Mouse (Mus musculus) ES-E14 (cell line): ENCODE measurements around the gene Olfr749.

Experiments used
- MAFK ChIP-seq: IDR thresholded peaks from 2 replicates; pipeline ENCODE4 v1.6.1; 2014; ENCODE audit warnings: mild to moderate bottlenecking, low read depth, low read length, inconsistent platforms; ENCODE audit not compliant: insufficient read depth
- ZC3H11A ChIP-seq: IDR thresholded peaks from 2 replicates; pipeline ENCODE4 v1.6.1; 2012; ENCODE audit warnings: low read depth, mild to moderate bottlenecking, inconsistent platforms, low read length, borderline replicate concordance

DNA sequence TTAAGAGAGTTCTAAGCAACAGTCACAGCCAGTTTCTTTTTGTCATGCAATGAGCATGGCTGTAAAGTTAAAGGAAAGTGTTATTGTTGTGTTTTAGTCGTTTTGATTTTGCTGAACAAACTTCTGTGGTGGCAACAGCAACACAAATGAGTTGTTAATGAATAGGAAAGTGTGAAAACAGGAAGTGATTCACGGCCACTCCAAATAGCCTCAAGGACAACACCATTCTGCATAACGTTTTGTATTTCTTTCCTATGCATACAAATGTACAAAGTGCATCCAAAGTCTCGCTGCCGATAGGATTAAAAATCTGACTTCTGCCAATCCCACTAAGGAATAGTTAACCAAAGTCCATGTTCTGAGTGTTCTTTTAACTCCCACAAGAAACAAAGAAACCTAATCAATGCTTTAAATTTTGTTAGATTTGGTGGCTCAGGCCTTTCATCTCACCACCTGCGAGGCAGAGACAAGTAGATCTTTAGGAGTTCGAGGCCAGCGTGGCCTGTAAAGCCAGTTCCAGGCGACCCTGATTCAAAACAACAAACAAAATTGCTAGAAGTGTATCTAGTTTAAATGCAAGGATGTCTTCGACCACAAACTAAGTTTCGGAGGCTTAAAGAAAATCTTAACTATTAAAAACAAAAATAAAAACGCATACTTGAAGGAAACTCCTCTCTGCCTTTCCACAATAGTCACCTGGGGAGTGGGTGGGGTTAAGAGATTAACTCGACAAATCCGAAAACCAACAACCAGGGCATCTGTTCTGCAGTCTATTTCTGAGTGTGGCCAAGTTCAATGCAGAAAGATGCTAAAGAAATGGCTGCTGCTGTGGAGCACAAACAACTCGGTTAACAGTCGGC is 39.7 kb upstream of the Olfr749 start:
- TF ChIP-seq MAFK (no peak), ZC3H11A (no peak)
